Mouse (Mus musculus) liver, postnatal 0 days (tissue): ENCODE data around the gene Anapc7. TPM values are rescaled to one million over a fixed set of nuclear protein-coding genes. Genes with fewer than 3 reads are reported as not detected.

Experiments used
- ATAC-seq: fragments of 200-750 bp; cut with Nextera tagmentation; 2 replicates; pipeline ENCODE4 v1.8.0; 2017; ENCODE audit warnings: mild to moderate bottlenecking, moderate library complexity
- DNase-seq: peaks from one replicate; pipeline ENCODE4 v3.0.0-alpha.2; 2016
- H3K27ac ChIP-seq: fragments of 300-500 bp; sonication (generic); 2 replicates; pipeline ENCODE4 v1.5.1; 2014; ENCODE audit warnings: antibody characterized with exemption, moderate library complexity, mild to moderate bottlenecking, low read depth
- H3K27me3 ChIP-seq: fragments of 300-500 bp; sonication (generic); 2 replicates; pipeline ENCODE4 v1.6.1; 2014; ENCODE audit warnings: low read length, control low read depth, mixed read lengths; ENCODE audit not compliant: insufficient read depth
- H3K36me3 ChIP-seq: fragments of 300-500 bp; sonication (generic); replicated peaks from 2 replicates; pipeline ENCODE4 v1.6.1; 2014; ENCODE audit warnings: mild to moderate bottlenecking, control low read depth, low read length, moderate library complexity, mixed read lengths; ENCODE audit not compliant: insufficient read depth
- H3K4me1 ChIP-seq: fragments of 300-500 bp; sonication (generic); 2 replicates; pipeline ENCODE4 v1.6.1; 2014; ENCODE audit warnings: antibody characterized with exemption, mild to moderate bottlenecking, control low read depth; ENCODE audit not compliant: insufficient read depth
- H3K4me2 ChIP-seq: fragments of 300-500 bp; sonication (generic); 2 replicates; pipeline ENCODE4 v1.6.1; 2014; ENCODE audit warnings: low read depth, mild to moderate bottlenecking, low read length, moderate library complexity, mixed read lengths
- H3K4me3 ChIP-seq: fragments of 300-500 bp; sonication (generic); 2 replicates; pipeline ENCODE4 v1.5.1; 2014; ENCODE audit warnings: low read depth, low read length
- H3K9ac ChIP-seq: fragments of 300-500 bp; sonication (generic); replicated peaks from 2 replicates; pipeline ENCODE4 v1.6.1; 2014; ENCODE audit warnings: mild to moderate bottlenecking, moderate library complexity
- H3K9me3 ChIP-seq: fragments of 300-500 bp; sonication (generic); 2 replicates; pipeline ENCODE4 v1.6.1; 2016; ENCODE audit warnings: mild to moderate bottlenecking, control low read depth, low read length, mixed read lengths
- CTCF ChIP-seq: sonication (generic); IDR thresholded peaks from 2 replicates; pipeline ENCODE4 v1.5.1; 2016; ENCODE audit warnings: antibody characterized with exemption, low read depth
- EP300 ChIP-seq: IDR thresholded peaks from 2 replicates; pipeline ENCODE4 v1.6.1; 2016; ENCODE audit warnings: antibody characterized with exemption, low read depth, mild to moderate bottlenecking
- WGBS: fragments of 180-500 bp; shearing (Covaris S2); extraction: QIAGEN DNeasy Blood & Tissue Kit; methylation state at CpG from one replicate; pipeline ENCODE4 v1.1.7; 2014; ENCODE audit not compliant: insufficient replicate concordance; 5-methylcytosine and 5-hydroxymethylcytosine counted together
- polyA plus RNA-seq: library from polyadenylated mRNA; unstranded; fragments of >200 nt; fragmentation: Nextera tagmentation; extraction: Ambion mirVana; gene quantifications from 2 replicates; pipeline ENCODE4 v1.2.1, GENCODE M21; 2015

The Anapc7 gene
- 11.0 and 11.8 TPM in 2 replicates for polyA plus RNA-seq

DNA sequence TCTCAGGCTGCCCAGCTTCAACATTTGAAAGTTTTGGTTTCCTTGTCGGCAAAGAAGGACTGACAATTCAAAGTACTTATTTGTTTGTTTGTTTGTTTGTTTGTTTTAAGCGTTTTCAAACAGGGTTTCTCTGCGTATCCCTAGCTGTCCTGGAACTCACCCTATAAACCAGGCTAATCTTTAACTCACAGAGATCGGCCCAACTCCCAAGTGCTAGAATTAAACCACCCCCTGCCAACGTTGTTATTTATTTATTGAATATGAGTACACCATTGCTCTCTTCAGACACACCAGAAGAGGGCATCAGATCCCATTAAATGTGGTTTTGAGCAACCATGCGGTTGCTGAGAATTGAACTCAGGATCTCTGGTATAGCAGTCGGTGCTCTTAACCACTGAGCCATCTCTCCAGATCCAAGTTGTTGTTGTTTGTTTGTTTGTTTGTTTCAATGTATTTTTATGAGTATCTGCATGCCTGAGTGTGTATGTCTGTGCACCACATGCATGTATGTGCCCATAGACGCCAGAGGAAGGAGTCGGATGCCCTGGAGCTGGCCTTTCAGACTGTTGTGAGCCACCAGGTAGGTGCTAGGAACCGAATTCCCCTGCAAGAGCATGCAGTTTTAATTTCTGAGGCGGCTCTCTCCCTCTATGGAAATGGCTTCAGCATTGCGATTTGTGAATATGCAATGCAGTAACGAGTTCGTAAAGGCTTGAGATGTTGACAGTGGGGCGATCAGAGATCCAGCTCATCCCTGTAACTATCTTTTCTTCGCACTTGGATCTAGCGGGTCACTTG, at the start of gene Anapc7:
Anapc7 (plus strand) TSS at position 423 of the 798 bp plus-strand sequence.
- Histone ChIP-seq H3K27ac (peak within 1 kb of the TSS; percentile 77), H3K27me3 (no peaks in the 10 kb centered on the region), H3K9me3 (no peaks in the 10 kb centered on the region), H3K9ac (peak within 1 kb of the TSS; percentile 86), H3K4me1 (peaks cover 8% of the 10 kb centered on the region), H3K36me3 (no peaks in the 10 kb centered on the region; the same call in 1 of the 2 replicates), H3K4me3 (peak within 1 kb of the TSS; percentile 80), H3K4me2 (peak within 1 kb of the TSS; percentile 81)
- peak; percentile 41 for TF ChIP-seq CTCF
- no peak for TF ChIP-seq EP300
- ATAC-seq (peak; percentile 12), DNase-seq (no peak)
- 15% methylated on average over 17 of the region's 17 CpGs for WGBS

DNA sequence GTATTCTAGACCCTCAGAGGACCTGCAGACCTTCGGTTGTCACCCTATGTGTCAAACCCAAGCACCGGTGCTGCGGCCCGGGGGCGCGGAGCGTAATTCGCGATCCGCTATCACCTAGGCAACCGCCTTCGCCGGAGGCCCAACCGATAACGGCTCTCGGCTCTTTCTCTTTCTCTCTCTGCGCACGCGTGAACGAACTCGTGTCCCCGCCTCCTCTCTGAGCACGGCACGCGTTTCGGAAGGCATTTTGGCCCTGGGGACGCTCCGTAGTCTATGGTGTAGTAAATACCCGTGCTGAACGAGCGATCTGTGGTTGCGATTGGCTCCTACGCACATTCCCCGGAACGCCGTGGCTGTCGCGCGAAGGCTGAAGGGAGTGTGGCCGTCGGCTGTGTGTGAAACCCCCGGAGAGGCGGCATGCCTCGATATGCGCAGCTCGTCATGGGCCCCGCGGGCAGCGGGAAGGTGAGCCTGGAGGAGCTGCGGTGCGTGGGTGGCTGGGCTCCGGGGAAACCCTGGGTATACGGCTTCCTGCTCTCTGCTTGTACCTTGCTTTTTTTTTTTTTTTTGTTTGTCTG, 49.2 kb upstream of the Anapc7 start, which contains the start of gene Fam216a:
Fam216a (minus strand) TSS at position 173 of the 578 bp plus-strand sequence.
- Histone ChIP-seq H3K27me3 (no peaks in the 10 kb centered on the region), H3K4me2 (peak within 1 kb of the TSS; percentile 96), H3K27ac (peak within 1 kb of the TSS; percentile 97), H3K9me3 (no peaks in the 10 kb centered on the region), H3K4me1 (peaks cover 8% of the 10 kb centered on the region; the same call in 1 of the 2 replicates), H3K4me3 (peak within 1 kb of the TSS; percentile 92), H3K36me3 (peaks cover 18% of the 10 kb centered on the region), H3K9ac (peak within 1 kb of the TSS; percentile 92)
- ATAC-seq, result peak; percentile 97
- TF ChIP-seq CTCF (no peak), EP300 (no peak; the same call in 1 of the 2 replicates)
- DNase-seq, result peak; percentile 99
- under 1% methylated on average over 53 of the region's 53 CpGs for WGBS

DNA sequence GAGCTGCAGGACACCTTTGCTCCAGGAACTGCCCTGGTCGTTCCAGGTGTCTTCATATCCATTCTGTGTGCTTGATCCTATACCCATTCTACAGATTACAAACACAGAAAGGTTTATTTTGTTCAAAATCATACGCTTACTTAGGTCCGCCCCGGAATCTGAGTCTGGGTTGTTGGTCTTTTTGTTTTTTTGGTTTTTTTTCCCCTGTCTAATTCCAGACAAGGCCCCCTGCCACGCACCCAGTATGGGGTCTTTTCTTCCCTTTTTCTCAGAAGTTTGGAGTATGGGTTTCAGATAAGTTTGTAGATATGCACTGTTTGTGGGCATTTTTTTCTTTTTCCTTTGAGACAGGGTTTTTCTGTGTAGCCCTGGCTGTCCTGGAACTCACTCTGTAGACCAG, 48.6 kb upstream of the Anapc7 start:
- ATAC-seq (no peak), DNase-seq (no peak)
- Histone ChIP-seq H3K4me3 (peak overlapping the region; percentile 92), H3K9me3 (no peaks in the 10 kb centered on the region), H3K9ac (peak overlapping the region; percentile 92), H3K36me3 (peaks cover 13% of the 10 kb centered on the region), H3K4me2 (peak overlapping the region; percentile 96), H3K4me1 (peaks cover 8% of the 10 kb centered on the region; the same call in 1 of the 2 replicates), H3K27me3 (no peaks in the 10 kb centered on the region), H3K27ac (peak overlapping the region; percentile 97)
- WGBS, result 8% methylated on average over 5 of the region's 5 CpGs
- TF ChIP-seq CTCF, result no peak
- no peak for TF ChIP-seq EP300

DNA sequence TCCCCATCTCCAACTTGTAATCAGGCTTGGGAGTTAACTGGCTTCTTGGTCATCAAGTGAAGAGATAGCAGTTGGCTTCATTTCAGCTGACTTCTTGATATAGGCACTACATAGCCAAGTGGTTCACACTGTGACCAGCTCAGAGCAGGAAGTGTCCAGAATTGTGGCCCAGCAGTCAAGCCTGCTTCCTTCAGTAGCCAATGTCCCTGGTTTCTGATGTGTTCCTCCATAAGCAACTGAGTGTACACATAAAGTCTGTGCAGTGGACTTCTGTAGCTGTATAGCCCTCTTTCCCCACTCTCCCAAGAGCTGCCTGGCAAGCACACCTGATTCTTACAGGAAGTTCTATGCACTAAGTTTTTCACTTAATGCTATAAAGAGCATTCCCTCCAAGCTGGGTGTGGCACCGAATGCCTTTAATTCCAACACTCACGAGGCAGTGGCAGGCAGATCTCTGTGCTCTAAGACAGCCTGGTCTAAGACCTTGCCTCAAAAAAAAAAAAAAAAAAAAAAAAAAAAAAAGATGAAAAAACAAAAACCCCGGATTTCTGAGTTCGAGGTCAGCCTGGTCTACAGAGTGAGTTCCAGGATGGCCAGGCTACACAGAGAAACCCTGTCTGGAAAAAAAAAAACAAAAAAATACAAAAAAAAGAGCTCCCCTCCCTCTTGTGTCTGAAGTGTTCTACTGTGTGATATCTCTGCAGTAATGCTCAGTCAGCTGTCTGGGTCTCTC, 44.2 kb upstream of the Anapc7 start:
- Histone ChIP-seq H3K4me2 (no peak overlapping the region), H3K4me3 (no peak overlapping the region), H3K4me1 (peaks cover 8% of the 10 kb centered on the region; the same call in 1 of the 2 replicates), H3K36me3 (peaks cover 34% of the 10 kb centered on the region), H3K27ac (no peak overlapping the region), H3K9me3 (no peaks in the 10 kb centered on the region), H3K27me3 (no peaks in the 10 kb centered on the region), H3K9ac (no peak overlapping the region)
- ATAC-seq (no peak), DNase-seq (no peak)
- TF ChIP-seq EP300, result no peak
- no peak for TF ChIP-seq CTCF
- WGBS, result 81% methylated on average over 4 of the region's 4 CpGs

DNA sequence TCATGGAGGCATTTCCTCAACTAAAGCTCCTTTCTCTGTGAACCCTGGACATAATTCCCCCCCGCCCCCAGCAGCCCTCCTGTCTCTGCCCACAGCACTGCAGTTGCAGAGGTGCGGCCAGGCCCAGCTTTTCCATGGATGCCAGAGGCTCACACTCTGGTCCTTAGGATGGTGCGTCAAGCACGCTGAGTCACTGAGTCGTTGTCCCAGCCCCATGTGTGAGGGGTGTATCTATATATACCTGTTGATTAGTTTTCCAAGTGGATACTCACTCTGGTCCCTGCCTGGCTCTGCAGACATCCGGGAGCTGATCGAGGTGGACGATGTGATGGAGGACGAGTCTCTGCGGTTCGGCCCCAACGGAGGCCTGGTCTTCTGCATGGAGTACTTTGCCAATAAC, 43.3 kb upstream of the Anapc7 start:
- peaks cover 36% of the 10 kb centered on the region for H3K36me3 ChIP-seq

More for the DNA sequence above, 43.3 kb upstream of the Anapc7 start:
- Histone ChIP-seq H3K9me3 (no peaks in the 10 kb centered on the region), H3K9ac (no peak overlapping the region), H3K4me2 (no peak overlapping the region), H3K27ac (no peak overlapping the region), H3K4me3 (no peak overlapping the region), H3K27me3 (no peaks in the 10 kb centered on the region), H3K4me1 (peaks cover 3% of the 10 kb centered on the region; the same call in 1 of the 2 replicates)
- ATAC-seq (no peak), DNase-seq (no peak)
- TF ChIP-seq CTCF (no peak), EP300 (no peak)
- WGBS, result 91% methylated on average over 12 of the region's 12 CpGs
